Mouse (Mus musculus) stomach, postnatal 0 days (tissue): Measurements from ENCODE around the gene Itga9.

Experiments
- CTCF ChIP-seq: IDR thresholded peaks from 2 replicates; pipeline ENCODE4 v1.5.1; 2016; ENCODE audit warnings: antibody characterized with exemption, low read depth, mild to moderate bottlenecking, moderate library complexity
- EP300 ChIP-seq: optimal IDR thresholded peaks from 2 replicates; pipeline ENCODE3; 2016; ENCODE audit warnings: antibody characterized with exemption

- TF ChIP-seq CTCF = no peak
- TF ChIP-seq EP300 = no peak
Observed at GRCm38 (mm10) chr9:118593443-118593842, 13.0 kb upstream of the Itga9 start.
